Mouse (Mus musculus) adrenal gland, postnatal 4 days (tissue): ENCODE data around the gene Usp24. TPM values are rescaled to one million over a fixed set of nuclear protein-coding genes. Genes with fewer than 3 reads are reported as not detected.
"Not testable (repeated sequence)": the region's sequence is repeated elsewhere in the genome, so short reads cannot be mapped to it uniquely, and the experiment has no call there.

Experiments
- DNase-seq, 2 experiments: peaks; one replicate each; pipeline ENCODE4 v3.0.0; 2021 to 2022; ENCODE audit warnings: low spot score in 2 of 2, mixed read lengths in 2 of 2
- total RNA-seq, 2 experiments: library from RNA; stranded (reverse); gene quantifications; 2 replicates each; pipeline ENCODE4 v1.2.3; 2021

The Usp24 gene
- total RNA-seq, 2 experiments from 2014 or later: 38.6 to 42.1 TPM

DNA sequence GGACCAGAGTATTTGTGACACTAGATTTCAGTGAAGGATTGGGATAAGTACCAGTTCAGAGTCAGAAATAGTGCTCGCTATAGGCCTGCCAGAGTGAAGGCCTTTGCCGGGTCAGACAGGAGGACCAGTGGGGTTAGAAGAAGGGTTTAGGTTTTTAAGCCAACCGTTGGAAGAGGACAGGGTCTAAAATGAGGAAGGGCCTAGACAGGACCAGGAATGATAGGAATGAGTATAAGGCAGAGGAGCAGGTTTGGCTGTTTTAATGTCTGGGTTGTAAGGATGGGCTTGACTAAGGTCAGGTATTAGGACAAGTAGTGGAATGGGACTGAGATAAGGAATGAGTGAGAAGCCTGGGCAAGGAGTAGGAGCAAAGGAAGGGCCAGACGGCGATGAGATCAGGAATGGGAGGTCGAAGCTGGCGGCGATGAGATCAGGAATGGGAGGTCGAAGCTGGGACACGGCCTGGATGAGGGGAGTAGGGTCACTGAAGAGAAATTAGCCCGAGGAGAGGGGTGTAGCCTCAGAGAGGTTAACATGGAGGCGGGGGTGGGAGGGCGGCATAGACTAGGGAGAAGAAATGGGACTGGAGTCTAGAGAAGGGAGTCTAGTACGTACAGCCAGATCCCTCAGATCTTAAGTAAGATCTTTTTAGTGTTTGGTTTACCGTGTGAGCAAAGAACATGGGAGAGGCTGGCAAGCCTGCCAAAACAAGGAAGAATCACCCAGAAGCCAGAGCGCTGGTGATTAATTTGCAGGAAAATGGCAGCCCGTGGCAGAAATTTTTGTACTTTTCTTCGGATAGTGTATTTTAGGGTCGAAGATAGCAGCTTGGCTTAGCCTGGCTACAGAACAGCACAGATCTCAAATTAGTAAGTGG is 1.4 kb downstream of the Usp24 start:
- no peak for DNase-seq

DNA sequence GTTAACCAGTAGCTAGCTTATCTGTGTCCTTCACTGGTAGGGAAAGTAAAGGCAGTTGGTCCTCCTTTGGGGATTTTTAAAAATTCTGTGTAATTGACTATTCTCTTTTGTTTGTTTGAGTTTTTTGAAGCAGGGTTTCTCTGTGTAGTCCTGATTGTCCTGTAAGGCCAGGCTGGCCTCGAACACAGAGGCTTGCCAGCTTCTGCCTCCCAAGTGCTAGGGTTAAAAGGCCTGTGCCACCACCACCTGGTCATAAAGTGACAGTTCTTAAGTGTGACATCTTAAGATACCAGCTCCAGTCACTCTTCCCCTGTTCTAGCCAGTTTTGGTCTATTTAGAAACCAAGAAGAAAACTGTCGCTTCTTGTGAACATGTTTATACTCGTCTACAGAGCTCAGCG is 2.2 kb downstream of the Usp24 start:
- DNase-seq: no peak

DNA sequence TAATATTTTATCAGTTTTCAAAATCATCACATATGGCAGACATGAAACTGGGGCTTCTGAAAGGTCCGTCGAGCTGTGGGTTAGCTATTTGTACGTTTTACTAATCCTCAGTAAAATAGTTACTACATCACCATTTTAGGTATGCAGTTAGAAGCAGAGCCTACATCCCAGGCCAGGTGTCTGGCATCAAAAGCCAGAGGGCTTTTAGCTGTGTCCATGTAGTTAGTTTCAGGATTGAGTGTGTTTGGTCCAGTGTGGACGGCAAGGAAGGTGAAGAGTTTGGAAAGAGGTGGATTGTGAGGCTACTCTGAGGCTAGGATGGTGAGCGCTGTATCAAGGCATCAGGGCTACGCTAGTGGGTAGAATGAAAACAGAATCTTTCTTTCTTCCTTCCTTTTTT is 3.0 kb downstream of the Usp24 start:
- DNase-seq: no peak

DNA sequence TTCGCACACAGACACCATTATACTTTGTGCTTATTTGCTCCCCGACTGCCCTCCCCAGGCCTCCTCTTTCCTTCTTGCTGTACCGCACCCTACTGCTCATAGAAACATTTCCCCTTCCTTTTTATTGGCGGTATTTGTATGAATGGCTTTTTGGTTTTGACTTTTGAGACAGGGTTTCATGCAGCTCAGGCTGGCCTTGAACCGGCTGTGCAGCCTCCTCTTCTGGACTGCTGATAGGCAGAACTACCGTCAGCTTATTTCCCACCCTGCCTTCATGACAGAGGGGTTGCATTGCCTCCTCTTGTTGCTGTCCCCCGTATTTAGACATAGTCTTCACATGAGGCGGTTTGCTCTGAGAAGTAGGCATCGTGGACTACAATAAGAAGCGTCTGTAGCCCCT is 6.8 kb downstream of the Usp24 start:
- DNase-seq: no peak

DNA sequence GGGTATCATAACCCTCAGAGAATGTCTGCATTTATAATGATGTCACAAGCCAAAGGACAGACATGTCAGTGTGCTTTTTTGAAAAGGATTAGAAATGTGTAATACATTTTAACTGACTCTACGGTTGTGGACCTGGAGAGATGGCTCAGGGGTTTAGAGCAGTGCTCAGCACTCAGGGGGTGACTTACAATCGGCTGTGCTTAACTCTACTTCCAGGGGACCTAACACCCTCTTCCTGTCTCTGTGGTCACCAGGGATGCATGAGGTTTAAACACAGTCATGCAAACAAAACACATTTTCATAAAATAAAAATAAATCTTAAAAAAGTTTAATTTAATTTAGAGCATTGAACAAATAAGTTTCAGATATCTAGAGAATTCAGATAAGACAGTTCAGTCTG is 7.3 kb downstream of the Usp24 start:
- DNase-seq: no peak

DNA sequence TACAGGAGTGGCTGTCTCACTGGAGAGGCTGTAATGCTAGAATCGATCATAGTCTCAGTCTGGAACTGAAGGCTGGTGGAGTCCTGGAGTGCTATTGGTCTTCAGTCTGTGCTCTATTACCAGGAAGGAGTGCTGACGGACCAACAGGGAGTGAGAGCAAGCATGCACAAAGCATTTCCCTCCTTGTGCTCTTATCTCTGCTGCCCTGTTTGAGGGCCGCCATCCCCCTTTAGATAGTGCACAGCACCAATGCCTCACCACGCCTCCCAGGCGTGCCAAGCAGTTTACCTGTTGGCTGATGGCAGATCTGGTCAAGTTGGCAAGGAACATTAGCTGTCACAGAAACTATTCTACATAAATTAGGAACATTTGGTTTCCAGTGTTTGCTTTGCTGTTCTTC is 11.4 kb downstream of the Usp24 start:
- no peak for DNase-seq

DNA sequence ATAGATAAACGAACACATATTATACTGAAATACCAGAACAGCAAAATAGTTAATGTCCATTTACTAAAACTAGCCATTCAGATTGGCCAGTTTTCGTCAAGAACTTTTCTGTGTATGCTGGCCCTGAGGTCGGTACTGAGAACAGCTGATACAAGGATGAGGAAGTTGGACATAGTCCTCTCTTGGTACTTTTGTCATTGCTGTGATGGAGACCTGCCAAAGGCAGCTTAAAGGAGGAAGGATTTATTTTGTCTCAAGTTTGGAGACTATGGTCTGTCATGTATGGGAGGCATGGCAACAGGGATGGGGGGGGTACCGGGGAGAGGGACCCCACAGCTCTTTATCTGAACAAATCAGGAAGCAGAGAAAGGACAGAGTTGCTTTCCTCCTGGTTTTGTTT is 12.7 kb downstream of the Usp24 start:
- no peak for DNase-seq

DNA sequence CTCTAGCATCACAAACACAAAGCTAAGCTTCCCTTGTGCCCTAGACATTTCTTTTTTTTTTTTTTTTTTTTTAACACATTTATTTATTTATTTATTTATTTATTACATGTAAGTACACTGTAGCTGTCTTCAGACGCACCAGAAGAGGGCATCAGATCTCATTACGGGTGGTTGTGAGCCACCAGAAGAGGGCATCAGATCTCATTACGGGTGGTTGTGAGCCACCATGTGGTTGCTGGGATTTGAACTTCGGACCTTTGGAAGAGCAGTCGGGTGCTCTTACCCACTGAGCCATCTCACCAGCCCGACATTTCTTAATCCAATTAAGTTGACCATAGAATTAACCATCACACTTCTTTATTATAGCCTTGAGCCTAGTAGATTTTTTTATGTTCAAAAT is 13.2 kb downstream of the Usp24 start:
- DNase-seq: not testable (repeated sequence)

DNA sequence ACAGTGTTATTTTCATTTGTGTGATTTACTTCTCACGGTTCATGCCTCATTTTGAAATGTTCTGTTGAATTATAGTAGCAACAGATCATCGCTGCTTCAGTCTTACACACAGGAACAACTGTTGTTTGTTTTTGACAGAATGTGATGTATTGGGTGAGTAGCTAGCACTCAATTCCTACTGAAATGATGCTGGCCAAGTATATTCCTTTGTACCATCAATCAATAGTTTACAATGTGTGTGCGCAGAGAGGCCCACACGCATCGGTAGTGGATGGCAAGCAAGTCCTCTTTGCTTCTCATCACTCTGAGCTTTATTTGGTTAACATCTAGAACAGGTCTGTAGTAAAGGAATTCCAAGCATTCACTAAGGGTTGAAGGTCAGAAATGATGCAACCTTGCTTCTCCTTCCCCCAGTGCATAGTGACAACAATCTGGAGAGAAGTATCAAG is 14.4 kb downstream of the Usp24 start:
- DNase-seq: no peak

DNA sequence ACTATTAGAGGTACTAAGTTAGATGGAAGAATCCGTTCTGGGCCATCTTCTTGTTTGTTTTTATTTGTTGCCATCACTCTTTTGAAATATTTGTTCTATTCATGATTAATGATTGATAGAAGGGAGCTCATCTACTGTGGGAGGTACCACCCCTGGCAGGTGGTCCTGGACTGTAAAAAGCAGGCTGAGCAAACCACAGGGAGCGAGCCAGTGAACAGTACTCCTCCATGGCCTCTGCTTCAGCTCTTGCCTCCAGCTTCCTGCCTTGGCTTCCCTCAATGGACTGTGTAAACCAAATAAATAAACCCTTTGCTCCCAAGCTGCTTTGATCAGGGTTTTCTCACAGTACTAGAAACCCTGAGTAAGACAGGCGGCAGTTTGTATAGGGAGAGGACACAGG is 17.1 kb downstream of the Usp24 start:
- no peak for DNase-seq

DNA sequence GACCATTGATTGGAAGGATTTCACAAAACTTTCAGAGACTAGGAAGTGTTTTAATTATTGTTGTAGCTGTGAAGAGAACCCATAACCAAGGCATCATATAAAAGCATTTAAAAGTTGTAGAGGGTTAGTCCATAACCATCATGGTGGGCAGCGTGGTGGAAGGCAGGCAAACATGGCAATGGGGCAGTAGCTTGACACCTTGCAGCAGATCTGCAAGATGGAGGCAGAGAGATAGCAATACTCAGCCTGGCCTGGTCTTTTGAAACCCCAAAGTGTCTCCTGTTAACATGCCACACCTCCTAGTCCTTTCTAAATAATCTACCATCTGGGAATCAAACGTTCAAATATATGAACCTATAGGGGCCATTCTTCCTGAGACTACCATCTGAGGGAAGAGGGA is 17.6 kb downstream of the Usp24 start:
- DNase-seq: no peak

DNA sequence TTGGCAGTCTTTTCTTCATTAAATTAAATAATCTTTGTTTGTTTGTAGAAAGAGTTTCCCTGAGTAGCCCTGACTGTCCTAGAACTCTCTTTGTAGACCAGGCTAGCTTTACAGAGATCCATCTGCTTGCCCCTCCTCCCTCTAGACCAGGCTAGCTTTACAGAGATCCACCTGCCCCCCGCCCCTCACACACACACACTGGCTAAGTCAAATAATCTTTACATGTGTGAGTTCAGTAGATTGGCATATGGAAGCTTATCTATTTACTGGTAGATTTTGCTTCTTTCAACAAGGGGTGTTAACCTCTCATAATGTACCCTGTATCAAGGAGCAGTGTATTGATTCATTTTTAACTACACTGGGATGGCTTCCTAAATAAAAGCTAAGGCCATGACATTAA is 19.8 kb downstream of the Usp24 start:
- DNase-seq: no peak

DNA sequence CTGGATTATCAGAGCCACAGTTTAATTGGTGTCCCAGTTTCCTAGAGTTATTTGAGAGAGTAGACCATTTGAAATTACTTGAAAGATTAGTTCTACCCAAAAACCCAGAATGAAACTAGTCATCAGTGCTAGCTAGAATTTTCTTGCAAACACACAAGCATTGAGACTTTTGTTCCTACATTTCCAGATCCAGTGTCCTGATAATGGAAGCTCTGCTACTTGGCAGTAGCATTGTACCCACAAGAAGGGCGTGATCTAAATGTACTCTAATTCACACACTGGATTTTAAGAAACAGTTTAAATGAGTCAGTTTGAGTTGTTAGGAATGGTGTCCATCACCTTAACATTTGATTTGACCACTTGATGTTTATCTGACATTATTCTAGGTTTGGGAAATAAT is 31.7 kb downstream of the Usp24 start:
- no peak for DNase-seq

DNA sequence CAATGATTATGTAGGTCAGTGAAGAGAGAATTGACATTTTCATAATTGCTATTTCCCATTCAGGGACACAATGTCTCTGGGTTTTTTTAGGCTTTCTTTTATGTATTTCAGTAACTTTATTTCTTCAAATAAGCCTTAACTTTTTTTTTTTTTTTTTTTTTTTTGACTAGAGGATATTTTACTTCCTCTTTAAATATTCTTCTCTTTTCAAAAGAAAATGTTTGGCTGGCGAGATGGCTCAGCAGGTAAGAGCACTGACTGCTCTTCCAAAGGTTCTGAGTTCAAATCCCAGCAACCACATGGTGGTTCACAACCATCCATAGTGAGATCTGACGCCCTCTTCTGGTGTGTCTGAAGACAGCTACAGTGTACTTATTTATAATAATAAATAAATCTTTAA is 39.0 kb downstream of the Usp24 start:
- not testable (repeated sequence) for DNase-seq

DNA sequence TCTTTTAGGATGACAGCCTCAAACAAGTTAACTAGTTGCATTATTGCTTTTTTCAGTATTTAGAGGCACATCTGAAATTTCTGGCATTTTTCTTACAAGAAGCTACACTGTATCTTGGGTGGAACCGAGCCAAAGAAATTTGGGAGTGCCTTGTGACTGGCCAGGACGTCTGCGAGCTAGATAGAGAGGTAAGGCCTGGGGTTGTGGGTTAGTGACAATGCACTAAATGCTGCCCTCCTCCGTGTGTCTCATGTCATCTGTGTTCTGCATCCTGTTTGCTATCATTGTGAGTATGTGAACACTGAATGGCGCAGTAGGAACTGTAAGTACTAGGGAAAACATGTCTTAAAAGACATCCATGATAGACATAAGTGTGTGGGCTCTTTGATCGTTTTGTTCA is 54.0 kb downstream of the Usp24 start:
- DNase-seq: no peak

DNA sequence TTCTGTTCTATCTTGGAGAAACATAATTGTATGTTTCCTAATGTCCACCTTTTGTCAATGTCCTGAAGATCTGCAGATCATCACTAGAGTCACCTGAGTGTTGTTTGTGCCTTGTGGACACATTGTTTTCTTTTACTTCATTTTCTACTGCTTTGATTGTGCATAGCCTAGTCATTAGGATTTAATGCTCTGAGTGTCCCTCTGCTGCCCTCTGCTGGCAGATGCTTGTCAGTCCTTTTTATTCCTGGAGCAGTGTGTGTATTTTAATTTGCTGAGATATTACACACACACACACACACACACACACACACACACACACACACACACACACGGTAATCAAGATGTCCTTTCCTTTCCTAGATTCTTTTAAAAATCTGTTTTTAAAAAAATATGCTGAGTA is 59.8 kb downstream of the Usp24 start:
- DNase-seq: peak; percentile 44 to 69

DNA sequence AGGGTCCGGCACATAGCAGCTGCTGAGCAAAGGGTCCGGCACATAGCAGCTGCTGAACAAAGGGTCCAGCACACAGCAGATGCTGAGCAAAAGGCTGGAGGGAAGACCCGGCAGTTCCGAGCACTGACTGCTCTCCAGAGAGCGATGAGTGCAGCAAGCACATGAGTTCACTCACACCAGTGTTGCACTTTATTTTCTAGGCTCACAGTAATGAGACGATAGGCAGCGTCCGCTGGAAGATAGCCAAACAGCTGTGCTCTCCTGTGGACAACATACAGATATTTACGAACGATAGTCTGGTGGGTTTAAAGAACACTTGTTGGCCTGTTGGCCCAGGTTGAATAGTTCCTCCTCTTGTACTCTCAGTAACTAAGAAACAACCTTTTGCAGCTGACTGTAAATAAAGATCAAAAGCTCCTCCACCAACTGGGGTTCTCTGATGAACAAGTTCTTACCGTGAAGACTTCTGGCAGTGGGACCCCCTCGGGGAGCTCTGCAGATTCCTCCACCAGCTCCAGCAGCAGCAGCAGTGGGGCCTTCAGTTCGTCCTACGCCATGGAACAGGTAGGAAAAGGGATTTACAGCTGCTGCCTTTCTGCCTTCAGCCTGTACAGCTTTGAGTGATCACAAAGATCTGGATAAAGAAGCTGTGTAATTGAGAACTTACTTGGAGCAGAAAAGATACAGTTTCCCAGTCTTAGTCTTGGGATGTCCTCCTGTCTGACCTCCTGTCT is 63.0 kb downstream of the Usp24 start:
- no peak for DNase-seq

DNA sequence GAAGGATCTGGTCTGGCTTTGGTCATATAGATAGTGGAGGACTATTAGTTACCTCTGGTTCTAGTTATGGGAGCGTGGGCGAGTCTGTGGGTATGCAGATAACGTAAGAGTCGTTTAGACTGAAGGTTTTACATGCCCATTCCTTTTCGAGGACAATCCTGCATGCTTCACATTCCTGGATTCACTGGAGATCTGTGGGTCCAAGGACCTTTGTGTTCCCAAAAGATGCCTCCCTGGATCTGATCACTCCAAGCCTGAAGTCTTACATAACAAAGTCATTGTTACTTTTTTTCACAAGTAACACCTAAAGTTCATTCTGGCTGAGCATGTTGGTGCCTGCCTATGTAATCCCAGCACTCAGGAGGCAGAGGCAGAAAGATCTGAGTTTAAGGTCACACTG is 65.1 kb downstream of the Usp24 start:
- no peak for DNase-seq

DNA sequence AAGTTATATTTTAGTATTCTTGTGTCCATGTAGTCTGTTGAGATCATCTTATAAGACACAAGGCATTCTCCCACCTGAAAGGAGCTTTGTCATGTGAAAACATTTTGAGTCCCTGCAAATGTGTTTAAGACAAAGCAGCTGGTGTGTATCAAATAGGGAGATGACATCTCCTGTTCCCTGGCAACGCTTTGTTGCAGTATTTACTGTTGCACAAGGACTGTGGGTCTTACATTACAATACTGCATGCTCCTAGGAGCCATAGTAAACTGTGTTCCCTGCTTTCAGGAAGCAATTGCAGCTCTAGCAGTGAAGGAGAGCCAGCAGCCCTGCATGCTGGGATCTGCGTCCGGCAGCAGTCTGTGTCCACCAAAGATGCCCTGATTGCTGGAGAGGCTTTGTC is 73.9 kb downstream of the Usp24 start:
- DNase-seq: no peak

DNA sequence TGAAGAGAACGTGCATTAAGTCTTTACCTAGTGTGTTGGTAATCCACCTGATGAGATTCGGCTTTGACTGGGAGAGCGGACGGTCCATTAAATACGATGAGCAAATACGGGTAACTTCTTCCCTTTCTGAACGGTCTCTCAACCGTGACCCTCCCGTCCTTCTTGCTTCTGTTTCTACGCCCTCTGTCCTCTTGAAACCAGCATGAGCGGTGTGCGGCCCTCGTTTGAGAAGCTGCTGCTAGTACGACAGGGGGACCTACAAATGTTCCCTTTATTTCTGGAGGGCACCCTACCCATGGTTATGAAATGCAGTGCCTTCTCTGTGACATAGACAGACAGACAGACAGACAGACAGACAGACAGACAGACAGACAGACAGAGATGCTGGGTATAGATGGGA is 93.6 kb downstream of the Usp24 start:
- no peak for DNase-seq

DNA sequence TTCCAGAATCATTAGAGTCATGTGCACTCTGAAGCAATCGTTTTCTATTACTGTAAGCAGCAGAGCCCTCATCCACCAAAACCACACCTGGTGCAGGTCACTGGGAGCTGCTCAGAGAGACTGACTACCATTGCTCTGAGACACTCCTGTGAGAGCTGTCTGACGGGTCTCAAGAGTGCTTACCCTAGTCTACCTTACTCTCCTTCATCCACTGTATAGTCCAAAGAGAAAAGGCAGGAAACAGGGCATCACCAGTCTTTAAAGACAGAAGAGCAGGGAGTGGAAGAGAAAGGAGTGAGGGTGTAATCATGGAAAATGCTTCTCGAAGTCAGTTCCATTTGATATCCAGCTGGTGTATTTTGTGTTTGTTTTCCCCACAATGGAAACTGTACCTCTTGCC is 103.2 kb downstream of the Usp24 start:
- no peak for DNase-seq

DNA sequence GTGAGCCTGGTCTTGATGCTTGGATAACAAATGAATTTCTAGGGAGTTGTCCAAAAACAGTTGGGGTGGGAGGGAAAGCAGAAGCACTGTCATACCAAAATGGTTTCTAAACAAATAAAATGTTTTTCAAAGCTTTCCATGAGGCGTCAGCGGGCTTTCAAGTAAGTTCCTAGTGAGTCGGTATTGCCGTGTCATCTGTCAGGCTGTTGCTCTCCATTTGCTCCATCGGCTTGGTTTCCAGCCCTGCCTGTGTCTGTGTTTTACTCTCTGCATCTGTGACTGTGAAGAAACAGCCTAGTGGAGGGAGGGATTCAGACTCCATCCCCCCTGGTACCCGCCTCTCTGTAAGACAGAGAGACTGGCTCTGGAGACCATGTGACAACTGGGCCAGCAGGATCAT is 103.8 kb downstream of the Usp24 start:
- no peak for DNase-seq

DNA sequence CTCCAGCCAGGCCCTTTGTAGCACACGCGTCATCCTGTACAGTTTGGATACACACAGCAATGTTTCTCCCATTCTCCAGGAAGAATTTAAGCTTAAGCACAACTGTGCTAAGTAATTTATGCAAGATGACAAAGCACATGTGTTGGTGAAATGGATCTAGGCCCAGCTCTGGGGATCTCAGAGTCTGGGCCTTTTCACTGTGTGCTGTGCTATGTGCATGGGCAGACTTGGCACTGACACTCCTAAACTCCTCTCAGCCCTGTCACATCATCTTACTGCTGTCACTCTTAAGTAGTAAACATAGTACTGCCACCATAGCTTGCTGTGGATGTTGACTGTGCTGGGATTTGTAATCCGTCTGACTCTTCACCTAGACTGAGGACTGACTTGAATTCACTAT is 106.6 kb downstream of the Usp24 start:
- DNase-seq: no peak
